Mouse (Mus musculus) hindbrain, embryonic 15.5 days (tissue): ENCODE measurements around the gene Dhx58. TPM values are rescaled to one million over a fixed set of nuclear protein-coding genes. Genes with fewer than 3 reads are reported as not detected.
"Not testable (repeated sequence)": the region's sequence is repeated elsewhere in the genome, so short reads cannot be mapped to it uniquely, and the experiment has no call there.

Experiments used
- ATAC-seq: fragments of 200-750 bp; cut with Nextera tagmentation; 2 replicates; pipeline ENCODE4 v1.8.0; 2017; ENCODE audit warnings: low read depth, moderate number of reproducible peaks, moderate TSS enrichment; ENCODE audit not compliant: low FRiP score
- H3K27ac ChIP-seq: fragments of 300-500 bp; sonication (generic); replicated peaks from 2 replicates; pipeline ENCODE4 v1.5.1; 2015; ENCODE audit warnings: mild to moderate bottlenecking, inconsistent platforms
- H3K27me3 ChIP-seq: fragments of 300-500 bp; sonication (generic); 2 replicates; pipeline ENCODE4 v1.6.1; 2015; ENCODE audit warnings: control low read depth, inconsistent platforms
- H3K36me3 ChIP-seq: fragments of 300-500 bp; sonication (generic); 2 replicates; pipeline ENCODE4 v1.6.1; 2015; ENCODE audit warnings: control low read depth, inconsistent platforms
- H3K4me1 ChIP-seq: fragments of 300-500 bp; sonication (generic); replicated peaks from 2 replicates; pipeline ENCODE4 v1.6.1; 2015; ENCODE audit warnings: control low read depth, inconsistent platforms
- H3K4me2 ChIP-seq: fragments of 300-500 bp; sonication (generic); 2 replicates; pipeline ENCODE4 v1.6.1; 2015; ENCODE audit warnings: moderate library complexity, mild to moderate bottlenecking, inconsistent platforms
- H3K4me3 ChIP-seq: fragments of 300-500 bp; sonication (generic); 2 replicates; pipeline ENCODE4 v1.5.1; 2015; ENCODE audit warnings: mild to moderate bottlenecking, inconsistent platforms
- H3K9ac ChIP-seq: fragments of 300-500 bp; sonication (generic); 2 replicates; pipeline ENCODE4 v1.6.1; 2015; ENCODE audit warnings: inconsistent platforms
- H3K9me3 ChIP-seq: fragments of 300-500 bp; sonication (generic); 2 replicates; pipeline ENCODE4 v1.6.1; 2016; ENCODE audit warnings: control low read depth, inconsistent platforms
- WGBS: fragments of 180-500 bp; shearing (Covaris S2); methylation state at CpG from one replicate; pipeline ENCODE4 v1.1.7; 2015; 5-methylcytosine and 5-hydroxymethylcytosine counted together
- polyA plus RNA-seq: library from polyadenylated mRNA; unstranded; fragments of >200 nt; fragmentation: Nextera tagmentation; extraction: Ambion mirVana; gene quantifications from 2 replicates; pipeline ENCODE4 v1.2.1, GENCODE M21; 2015

Gene Dhx58
- polyA plus RNA-seq, 1 experiment from 2014 or later, result 3.0 TPM

DNA sequence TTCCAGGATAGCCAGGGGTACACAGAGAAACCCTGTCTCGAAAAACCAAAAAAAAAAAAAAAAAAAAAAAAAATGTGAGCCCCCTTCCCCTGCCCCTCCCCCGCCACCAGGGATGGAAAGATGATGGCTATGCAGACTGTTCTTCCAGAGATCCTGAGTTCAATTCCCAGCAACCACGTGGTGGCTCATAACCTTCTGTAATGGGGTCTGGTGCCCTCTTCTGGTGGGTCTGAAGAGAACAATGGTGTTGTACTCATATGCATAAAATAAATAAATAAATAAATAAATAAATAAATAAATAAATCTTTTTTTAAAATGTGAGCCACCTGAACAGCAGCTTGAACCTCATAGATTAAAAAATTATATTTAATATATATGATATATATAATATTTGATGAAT is 48.5 kb downstream of the Dhx58 start:
- H3K4me3 ChIP-seq, H3K36me3 ChIP-seq, H3K27me3 ChIP-seq, H3K4me2 ChIP-seq, H3K9me3 ChIP-seq, H3K27ac ChIP-seq, H3K4me1 ChIP-seq, H3K9ac ChIP-seq, ATAC-seq: not testable (repeated sequence)
- WGBS, result 70% methylated on average over 3 of the region's 3 CpGs

GRCm38 (mm10) chr11:100651748-100652147 is 52.3 kb downstream of the Dhx58 start:
- 20% methylated on average over 3 of the region's 3 CpGs for WGBS
- ATAC-seq, result no peak
- Histone ChIP-seq H3K9ac (no peak overlapping the region), H3K4me2 (no peak overlapping the region), H3K27me3 (peaks cover 9% of the 10 kb centered on the region), H3K9me3 (no peaks in the 10 kb centered on the region), H3K27ac (no peak overlapping the region), H3K4me3 (no peak overlapping the region), H3K4me1 (peaks cover 8% of the 10 kb centered on the region), H3K36me3 (no peaks in the 10 kb centered on the region)

GRCm38 (mm10) chr11:100651205-100651604 is 52.9 kb downstream of the Dhx58 start:
- no peak for ATAC-seq
- H3K27ac ChIP-seq, result no peak overlapping the region
- H3K9me3 ChIP-seq, result no peaks in the 10 kb centered on the region
- peaks cover 9% of the 10 kb centered on the region for H3K27me3 ChIP-seq
- H3K36me3 ChIP-seq, result no peaks in the 10 kb centered on the region
- no peak overlapping the region for H3K9ac ChIP-seq
- no peak overlapping the region for H3K4me3 ChIP-seq
- peaks cover 2% of the 10 kb centered on the region for H3K4me1 ChIP-seq
- WGBS, result 31% methylated on average over 8 of the region's 8 CpGs
- no peak overlapping the region for H3K4me2 ChIP-seq

GRCm38 (mm10) chr11:100648405-100648804 is 55.7 kb downstream of the Dhx58 start:
- Histone ChIP-seq H3K4me3 (no peak overlapping the region), H3K9me3 (no peaks in the 10 kb centered on the region), H3K4me2 (no peak overlapping the region), H3K4me1 (no peaks in the 10 kb centered on the region), H3K27ac (no peak overlapping the region), H3K27me3 (peaks cover 9% of the 10 kb centered on the region), H3K9ac (no peak overlapping the region), H3K36me3 (no peaks in the 10 kb centered on the region)
- WGBS, result 88% methylated on average over 8 of the region's 8 CpGs
- no peak for ATAC-seq

DNA sequence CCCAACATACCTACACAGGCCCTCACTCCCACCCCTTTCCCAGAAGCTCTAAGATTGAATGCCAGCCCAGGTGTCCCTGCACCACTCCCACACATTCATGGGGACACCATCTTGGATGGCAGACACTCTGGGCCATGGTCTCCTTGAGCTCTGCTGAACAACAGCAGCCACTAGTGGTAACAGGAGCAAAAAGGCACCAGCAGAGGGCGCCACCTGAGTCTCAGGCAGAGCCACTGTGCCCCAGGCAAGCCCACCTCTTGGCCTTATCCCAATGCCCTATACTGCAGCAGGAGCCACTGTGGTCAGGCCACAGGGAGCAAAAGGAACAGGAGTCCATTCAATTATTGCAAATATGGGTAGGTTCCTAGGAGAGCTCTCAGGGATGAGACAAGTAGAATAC is 57.8 kb downstream of the Dhx58 start:
- no peak for ATAC-seq
- Histone ChIP-seq H3K27ac (no peak overlapping the region), H3K27me3 (peaks cover 8% of the 10 kb centered on the region), H3K4me3 (no peak overlapping the region), H3K4me2 (no peak overlapping the region), H3K36me3 (no peaks in the 10 kb centered on the region), H3K9me3 (no peaks in the 10 kb centered on the region), H3K4me1 (no peaks in the 10 kb centered on the region), H3K9ac (no peak overlapping the region)
- 11% methylated on average over 1 of the region's 1 CpGs for WGBS

Other genes with a start within 250 kb of the Dhx58 start
- gene Klhl11, start 231.5 kb downstream of the Dhx58 start, polyA plus RNA-seq, result 9.8 and 11.1 TPM in 2 replicates
- 228 and 230 TPM in 2 replicates for gene Acly, start 176.3 kb downstream of the Dhx58 start, polyA plus RNA-seq
- 2.6 and 2.7 TPM in 2 replicates for gene Ttc25, start 158.7 kb downstream of the Dhx58 start, polyA plus RNA-seq
- 60.1 and 61.3 TPM in 2 replicates for gene Cnp, start 129.4 kb downstream of the Dhx58 start, polyA plus RNA-seq
- gene Nkiras2, start 85.0 kb downstream of the Dhx58 start, polyA plus RNA-seq, result 96.2 and 104 TPM in 2 replicates
- 278 and 296 TPM in 2 replicates for gene Dnajc7, start 84.1 kb downstream of the Dhx58 start, polyA plus RNA-seq
- 0.82 and 0.94 TPM in 2 replicates for gene Zfp385c, start 11.8 kb downstream of the Dhx58 start, polyA plus RNA-seq
- 67.2 and 74.0 TPM in 2 replicates for gene Kat2a, start 8.2 kb upstream of the Dhx58 start, polyA plus RNA-seq
- gene Hspb9, start 9.6 kb upstream of the Dhx58 start, polyA plus RNA-seq, result 0.25 and 0.35 TPM in 2 replicates
- 42.0 and 42.4 TPM in 2 replicates for gene Rab5c, start 33.9 kb upstream of the Dhx58 start, polyA plus RNA-seq
- gene Kcnh4, start 55.7 kb upstream of the Dhx58 start, polyA plus RNA-seq, result 8.8 and 10.3 TPM in 2 replicates
- gene Hcrt, start 58.7 kb upstream of the Dhx58 start, polyA plus RNA-seq, result 0.38 and 1.3 TPM in 2 replicates
- 7.4 and 8.4 TPM in 2 replicates for gene Ghdc, start 66.7 kb upstream of the Dhx58 start, polyA plus RNA-seq
- 16.4 and 20.3 TPM in 2 replicates for gene Stat5b, start 146.5 kb upstream of the Dhx58 start, polyA plus RNA-seq
- gene Stat5a, start 155.1 kb upstream of the Dhx58 start, polyA plus RNA-seq, result 2.1 TPM in 2 replicates
- gene Stat3, start 235.3 kb upstream of the Dhx58 start, polyA plus RNA-seq, result 46.0 and 48.4 TPM in 2 replicates